Mouse (Mus musculus): ENCODE measurements around the gene H6pd. TPM values are rescaled to one million over a fixed set of nuclear protein-coding genes. Genes with fewer than 3 reads are reported as not detected.
A peak's percentile ranks its signal among the peaks of the same experiment; 100 is the strongest.

H6pd gene
- polyA plus RNA-seq, 1 experiment from 2014 or later, result 3.0 TPM

GRCm38 (mm10) chr4:150040003-150040581 lies 31.3 kb upstream of the H6pd start:
- H3K4me3 ChIP-seq (replicated peaks), result no peak overlapping the region
- no peaks in the 10 kb centered on the region for H3K4me1 ChIP-seq
- ATAC-seq (ENCODE audit: low FRiP score), result no peak
- H3K9me3 ChIP-seq, result no peaks in the 10 kb centered on the region
- H3K27me3 ChIP-seq, result peaks cover 41% of the 10 kb centered on the region
- no peak overlapping the region for H3K9ac ChIP-seq
- no peaks in the 10 kb centered on the region for H3K36me3 ChIP-seq (replicated peaks)
- no peak overlapping the region for H3K27ac ChIP-seq
- WGBS, result 83% methylated on average over 9 of the region's 9 CpGs
- no peak overlapping the region for H3K4me2 ChIP-seq

- Histone ChIP-seq H3K4me2 (no peak overlapping the region), H3K27ac (no peak overlapping the region), H3K4me3 (replicated peaks) (no peak overlapping the region), H3K9me3 (no peaks in the 10 kb centered on the region), H3K27me3 (peaks cover 49% of the 10 kb centered on the region), H3K9ac (no peak overlapping the region), H3K36me3 (replicated peaks) (no peaks in the 10 kb centered on the region), H3K4me1 (peaks cover 2% of the 10 kb centered on the region)
- whole genome bisulfite sequencing, result 89% methylated on average over 7 of the region's 7 CpGs
- ATAC-seq (ENCODE audit: low FRiP score), result no peak
These were observed 29.7 kb upstream of the H6pd start for GRCm38 (mm10) chr4:150038533-150038932.

GRCm38 (mm10) chr4:150036094-150036493 lies 27.3 kb upstream of the H6pd start:
- Histone ChIP-seq H3K9ac (no peak overlapping the region), H3K4me1 (peaks cover 9% of the 10 kb centered on the region), H3K4me3 (replicated peaks) (no peak overlapping the region), H3K36me3 (replicated peaks) (no peaks in the 10 kb centered on the region), H3K9me3 (no peaks in the 10 kb centered on the region), H3K27ac (no peak overlapping the region), H3K27me3 (peaks cover 64% of the 10 kb centered on the region), H3K4me2 (no peak overlapping the region)
- WGBS, result 86% methylated on average over 6 of the region's 6 CpGs
- ATAC-seq (ENCODE audit: low FRiP score), result no peak

- no peak for ATAC-seq (ENCODE audit: low FRiP score)
- WGBS, result 16% methylated on average over 10 of the region's 10 CpGs
These were observed 26.5 kb upstream of the H6pd start for GRCm38 (mm10) chr4:150035280-150035679.

GRCm38 (mm10) chr4:150033261-150033671 lies 24.4 kb upstream of the H6pd start:
- WGBS, result 2% methylated on average over 29 of the region's 31 CpGs
- Histone ChIP-seq H3K4me2 (peak overlapping the region; percentile 44), H3K9me3 (no peaks in the 10 kb centered on the region), H3K4me3 (replicated peaks) (peak overlapping the region; percentile 25), H3K36me3 (replicated peaks) (no peaks in the 10 kb centered on the region), H3K27ac (no peak overlapping the region), H3K27me3 (peaks cover 82% of the 10 kb centered on the region), H3K9ac (no peak overlapping the region), H3K4me1 (peaks cover 26% of the 10 kb centered on the region)
- peak; percentile 44; the same call in 1 of the 2 replicates for ATAC-seq (ENCODE audit: low FRiP score)

More at GRCm38 (mm10) chr4:150035280-150035679, 26.5 kb upstream of the H6pd start:
- Histone ChIP-seq H3K4me2 (no peak overlapping the region), H3K27ac (no peak overlapping the region), H3K9me3 (no peaks in the 10 kb centered on the region), H3K36me3 (replicated peaks) (no peaks in the 10 kb centered on the region), H3K27me3 (peaks cover 72% of the 10 kb centered on the region), H3K4me3 (replicated peaks) (no peak overlapping the region), H3K4me1 (peaks cover 17% of the 10 kb centered on the region), H3K9ac (no peak overlapping the region)

- peak overlapping the region; percentile 43 for H3K4me3 ChIP-seq (replicated peaks)
- H3K27ac ChIP-seq, result no peak overlapping the region
- ATAC-seq (ENCODE audit: low FRiP score), result no peak; the same call in 1 of the 2 replicates
- 20% methylated on average over 14 of the region's 14 CpGs for WGBS
- peak overlapping the region; percentile 74 for H3K4me2 ChIP-seq
- H3K9ac ChIP-seq, result 0 out of 2 replicates have a peak overlapping the region, but pooled peaks have one; percentile 46
- H3K9me3 ChIP-seq, result no peaks in the 10 kb centered on the region
- H3K27me3 ChIP-seq, result peaks cover 95% of the 10 kb centered on the region
- no peaks in the 10 kb centered on the region for H3K36me3 ChIP-seq (replicated peaks)
- H3K4me1 ChIP-seq, result peaks cover 26% of the 10 kb centered on the region
These were observed 22.5 kb upstream of the H6pd start for GRCm38 (mm10) chr4:150031234-150031890.

- under 1% methylated on average over 28 of the region's 28 CpGs for WGBS
- Histone ChIP-seq H3K4me3 (replicated peaks) (peak overlapping the region; percentile 43), H3K4me1 (peaks cover 26% of the 10 kb centered on the region), H3K9me3 (no peaks in the 10 kb centered on the region), H3K27ac (no peak overlapping the region), H3K27me3 (peaks cover 96% of the 10 kb centered on the region), H3K9ac (peak overlapping the region; percentile 46), H3K36me3 (replicated peaks) (no peaks in the 10 kb centered on the region), H3K4me2 (peak overlapping the region; percentile 74)
- ATAC-seq (ENCODE audit: low FRiP score), result no peak
These were observed 21.8 kb upstream of the H6pd start for GRCm38 (mm10) chr4:150030449-150031233.

- peak overlapping the region; percentile 43 for H3K4me3 ChIP-seq (replicated peaks)
- H3K9me3 ChIP-seq, result no peaks in the 10 kb centered on the region
- H3K27ac ChIP-seq, result no peak overlapping the region
- H3K9ac ChIP-seq, result no peak overlapping the region
- peaks cover 90% of the 10 kb centered on the region for H3K27me3 ChIP-seq
- H3K4me1 ChIP-seq, result peaks cover 26% of the 10 kb centered on the region
- no peak for ATAC-seq (ENCODE audit: low FRiP score)
- H3K36me3 ChIP-seq (replicated peaks), result no peaks in the 10 kb centered on the region
- WGBS, result 3% methylated on average over 11 of the region's 11 CpGs
- H3K4me2 ChIP-seq, result peak overlapping the region; percentile 26
These were observed 21.1 kb upstream of the H6pd start for GRCm38 (mm10) chr4:150029885-150030284.

- peaks cover 29% of the 10 kb centered on the region for H3K27me3 ChIP-seq
- no peaks in the 10 kb centered on the region for H3K4me1 ChIP-seq
- WGBS, result 75% methylated on average over 7 of the region's 7 CpGs
- no peaks in the 10 kb centered on the region for H3K36me3 ChIP-seq (replicated peaks)
- no peak overlapping the region for H3K9ac ChIP-seq
- no peaks in the 10 kb centered on the region for H3K9me3 ChIP-seq
- H3K4me3 ChIP-seq (replicated peaks), result no peak overlapping the region
- no peak overlapping the region for H3K4me2 ChIP-seq
- ATAC-seq (ENCODE audit: low FRiP score), result no peak
- no peak overlapping the region for H3K27ac ChIP-seq
These were observed 14.7 kb upstream of the H6pd start for GRCm38 (mm10) chr4:150023518-150023917.

- Histone ChIP-seq H3K9ac (no peak overlapping the region), H3K4me1 (no peaks in the 10 kb centered on the region), H3K4me2 (no peak overlapping the region), H3K4me3 (replicated peaks) (no peak overlapping the region), H3K27me3 (no peaks in the 10 kb centered on the region), H3K36me3 (replicated peaks) (no peaks in the 10 kb centered on the region), H3K9me3 (no peaks in the 10 kb centered on the region), H3K27ac (no peak overlapping the region)
- WGBS, result 85% methylated on average over 15 of the region's 15 CpGs
- no peak for ATAC-seq (ENCODE audit: low FRiP score)
These were observed 11.0 kb upstream of the H6pd start for GRCm38 (mm10) chr4:150019741-150020380.

GRCm38 (mm10) chr4:150015436-150015835 lies 6.6 kb upstream of the H6pd start:
- Histone ChIP-seq H3K4me1 (no peaks in the 10 kb centered on the region), H3K9ac (no peak overlapping the region), H3K36me3 (replicated peaks) (no peaks in the 10 kb centered on the region), H3K4me2 (no peak overlapping the region), H3K9me3 (no peaks in the 10 kb centered on the region), H3K27me3 (no peaks in the 10 kb centered on the region), H3K4me3 (replicated peaks) (no peak overlapping the region), H3K27ac (no peak overlapping the region)
- no peak for ATAC-seq (ENCODE audit: low FRiP score)
- 66% methylated on average over 7 of the region's 7 CpGs for WGBS

All from forebrain, embryonic 12.5 days (tissue).